Mouse (Mus musculus): ENCODE results near the gene Pik3ca.

The Pik3ca gene

GRCm38 (mm10) chr3:32441710-32442109 is 44.2 kb downstream of the Pik3ca start:
- no peak for DNase-seq (ENCODE audit: low spot score in 2 of 2)

GRCm38 (mm10) chr3:32454329-32455021 is 57.0 kb downstream of the Pik3ca start:
- DNase-seq (ENCODE audit: low spot score in 2 of 2) = no peak

- peak in 1 of 2 experiments; percentile 26 for DNase-seq (ENCODE audit: low spot score in 2 of 2)
Observed at GRCm38 (mm10) chr3:32459777-32460176, 62.3 kb downstream of the Pik3ca start.

GRCm38 (mm10) chr3:32467321-32467720 is 69.8 kb downstream of the Pik3ca start:
- no peak for DNase-seq (ENCODE audit: low spot score in 2 of 2)

- no peak for DNase-seq (ENCODE audit: low spot score in 2 of 2)
Observed at GRCm38 (mm10) chr3:32468411-32468810, 70.9 kb downstream of the Pik3ca start.

GRCm38 (mm10) chr3:32470449-32470848 is 73.0 kb downstream of the Pik3ca start:
- no peak for DNase-seq (ENCODE audit: low spot score in 2 of 2)

GRCm38 (mm10) chr3:32471098-32471497 is 73.6 kb downstream of the Pik3ca start:
- peak in 1 of 2 experiments; percentile 37 for DNase-seq (ENCODE audit: low spot score in 2 of 2)

- no peak for DNase-seq (ENCODE audit: low spot score in 2 of 2)
Observed at GRCm38 (mm10) chr3:32472191-32472900, 74.9 kb downstream of the Pik3ca start.

- DNase-seq (ENCODE audit: low spot score in 2 of 2) = no peak
Observed at GRCm38 (mm10) chr3:32473184-32473583, 75.7 kb downstream of the Pik3ca start.

GRCm38 (mm10) chr3:32479961-32480360 is 82.5 kb downstream of the Pik3ca start:
- no peak for DNase-seq (ENCODE audit: low spot score in 2 of 2)

GRCm38 (mm10) chr3:32483035-32483434 is 85.6 kb downstream of the Pik3ca start:
- no peak for DNase-seq (ENCODE audit: low spot score in 2 of 2)

- DNase-seq (ENCODE audit: low spot score in 2 of 2) = no peak
Observed at GRCm38 (mm10) chr3:32486543-32486942, 89.1 kb downstream of the Pik3ca start.

GRCm38 (mm10) chr3:32488172-32488571 is 90.7 kb downstream of the Pik3ca start:
- DNase-seq (ENCODE audit: low spot score in 2 of 2) = no peak

- no peak for DNase-seq (ENCODE audit: low spot score in 2 of 2)
Observed at GRCm38 (mm10) chr3:32490076-32490927, 92.8 kb downstream of the Pik3ca start.

GRCm38 (mm10) chr3:32490928-32491315 is 93.5 kb downstream of the Pik3ca start:
- DNase-seq (ENCODE audit: low spot score in 2 of 2) = no peak

- DNase-seq (ENCODE audit: low spot score in 2 of 2) = no peak
Observed at GRCm38 (mm10) chr3:32492097-32493090, 94.9 kb downstream of the Pik3ca start, which contains the start of gene Kcnmb3. TSS of gene Kcnmb3 (minus strand) at chr3:32492231.

- no peak for DNase-seq (ENCODE audit: low spot score in 2 of 2)
Observed at GRCm38 (mm10) chr3:32494387-32495087, 97.1 kb downstream of the Pik3ca start.

GRCm38 (mm10) chr3:32495088-32495770 is 97.8 kb downstream of the Pik3ca start:
- no peak for DNase-seq (ENCODE audit: low spot score in 2 of 2)

GRCm38 (mm10) chr3:32495856-32496710 is 98.6 kb downstream of the Pik3ca start:
- DNase-seq (ENCODE audit: low spot score in 2 of 2) = no peak
